Mouse (Mus musculus) Muller cell, postnatal 12 days (primary cell): ENCODE results near the gene Rsf1.
A peak's percentile ranks its signal among the peaks of the same experiment; 100 is the strongest.

Source experiments
- DNase-seq: peaks from one replicate; pipeline ENCODE4 v3.0.0-alpha.2; 2015; ENCODE audit errors: inconsistent ontology term

Rsf1 gene

DNA sequence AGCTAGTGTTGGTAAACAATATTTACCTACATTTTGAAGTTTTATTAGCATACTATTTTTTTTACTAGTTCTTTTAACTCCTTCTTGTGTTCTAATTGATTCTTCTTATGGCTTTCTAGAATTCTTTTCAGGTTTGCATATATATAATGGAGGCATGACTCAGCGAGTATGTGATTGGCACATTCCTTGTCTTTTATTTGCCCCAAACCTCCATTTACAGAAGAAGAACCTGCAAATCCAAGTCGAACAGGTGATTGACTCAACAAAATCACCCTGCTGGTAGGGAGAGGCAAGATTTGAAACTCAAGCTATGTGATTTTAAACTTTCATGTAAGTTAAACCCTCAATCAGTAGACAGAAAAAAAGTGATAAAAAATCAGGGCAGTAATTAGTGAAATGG is 51.6 kb downstream of the Rsf1 start:
- no peak for DNase-seq

- no peak for DNase-seq
Observed at GRCm38 (mm10) chr7:97632897-97633296, 53.2 kb downstream of the Rsf1 start.

DNA sequence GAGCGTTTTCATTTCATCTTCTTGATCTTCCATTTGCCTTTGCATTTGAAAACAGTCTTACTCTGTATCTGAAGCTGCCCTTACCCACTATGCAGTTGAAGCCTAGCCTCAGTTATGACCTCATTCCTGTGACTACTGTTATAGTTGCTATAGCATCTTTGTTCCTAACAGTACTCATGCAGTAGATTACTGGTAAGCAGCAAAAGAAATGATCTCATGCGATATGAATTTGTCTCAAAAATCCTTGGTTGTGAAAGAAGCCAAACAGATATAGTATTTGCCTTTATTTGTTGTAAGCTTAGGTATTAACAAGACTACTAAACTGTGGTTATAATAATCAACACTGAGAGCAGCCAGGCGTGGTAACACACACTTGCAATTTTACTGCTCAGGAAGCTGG is 65.4 kb downstream of the Rsf1 start:
- DNase-seq = peak; percentile 10

- no peak for DNase-seq
Observed at GRCm38 (mm10) chr7:97647656-97648055, 68.0 kb downstream of the Rsf1 start.

DNA sequence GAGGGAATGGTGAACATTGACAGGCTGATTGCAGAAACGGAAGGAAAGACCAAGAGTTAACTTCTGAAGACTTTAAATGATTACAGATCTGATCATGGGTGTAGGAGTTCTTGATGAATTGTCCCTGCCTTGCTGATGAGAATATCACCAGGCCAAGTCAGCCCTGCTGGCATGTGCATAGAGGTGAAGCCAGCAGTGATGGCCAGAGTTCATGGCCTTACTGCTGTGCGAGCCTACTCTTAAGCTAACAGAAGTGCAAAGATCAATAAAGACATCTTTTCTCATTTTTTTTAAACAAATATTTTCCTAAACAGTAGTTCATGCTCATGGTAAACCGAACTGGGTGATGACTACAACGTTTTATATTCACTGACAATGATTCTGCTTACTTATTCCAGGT is 71.0 kb downstream of the Rsf1 start:
- no peak for DNase-seq

- no peak for DNase-seq
Observed at GRCm38 (mm10) chr7:97656144-97656543, 76.5 kb downstream of the Rsf1 start.

DNA sequence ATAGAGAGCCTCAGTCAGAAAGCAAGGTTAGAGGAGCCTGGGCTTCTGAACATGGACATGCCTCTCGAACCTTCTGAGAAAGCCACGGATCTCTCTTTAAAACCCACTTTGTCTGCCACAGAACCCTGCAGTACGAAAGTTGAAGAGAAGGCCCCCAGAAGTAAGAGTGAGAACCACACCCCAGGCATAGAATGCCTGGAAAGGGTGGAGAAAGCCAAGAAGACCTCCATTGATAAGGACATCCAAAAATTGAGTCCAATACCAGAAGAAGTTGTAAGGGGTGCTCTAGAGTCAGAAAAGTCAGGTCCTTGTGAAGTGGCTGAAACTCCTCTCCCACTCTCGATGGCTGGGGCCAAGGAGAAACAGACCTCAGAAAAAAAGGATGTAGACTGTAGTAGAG is 81.9 kb downstream of the Rsf1 start:
- DNase-seq = no peak

- peak; percentile 15 for DNase-seq
Observed at GRCm38 (mm10) chr7:97679239-97679638, 99.5 kb downstream of the Rsf1 start.

DNA sequence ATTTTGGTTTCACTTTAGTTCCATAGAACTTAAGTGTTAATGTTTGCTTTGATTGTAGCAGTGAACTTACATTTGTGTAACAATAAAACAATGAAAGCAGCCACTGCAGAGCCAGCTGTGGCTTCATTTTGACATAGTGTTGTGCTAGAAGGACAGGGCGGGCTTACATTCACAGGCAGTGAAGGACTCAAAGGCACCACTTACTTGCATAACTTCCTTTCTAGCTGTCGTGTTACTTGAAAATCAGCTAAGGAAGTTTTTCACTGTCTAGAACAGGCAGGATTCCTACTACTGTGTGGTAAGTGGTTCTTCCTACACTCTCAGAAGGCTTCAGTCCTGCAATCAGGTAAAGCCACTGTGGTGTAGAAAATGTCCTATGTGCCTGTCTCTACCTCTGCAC is 108.1 kb downstream of the Rsf1 start:
- DNase-seq = no peak

DNA sequence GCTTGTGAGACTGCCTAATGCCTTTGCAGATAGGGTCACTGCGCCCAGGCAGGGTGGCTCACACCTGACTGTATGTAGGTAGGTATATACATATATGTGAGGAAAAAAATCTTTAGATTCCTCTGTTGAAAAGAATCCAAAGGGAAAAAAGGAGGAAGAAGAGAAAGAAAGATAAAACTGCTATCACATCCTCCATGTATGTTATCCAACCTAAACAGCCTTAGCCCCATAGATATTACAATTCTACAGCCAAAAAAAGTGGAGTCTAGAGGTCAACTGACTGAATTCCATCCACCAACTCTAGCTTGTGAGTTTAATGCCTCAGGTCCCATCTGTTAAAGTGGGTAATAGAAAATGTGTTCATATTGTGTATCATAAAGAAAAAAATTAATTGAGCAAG is 115.8 kb downstream of the Rsf1 start:
- DNase-seq = no peak

DNA sequence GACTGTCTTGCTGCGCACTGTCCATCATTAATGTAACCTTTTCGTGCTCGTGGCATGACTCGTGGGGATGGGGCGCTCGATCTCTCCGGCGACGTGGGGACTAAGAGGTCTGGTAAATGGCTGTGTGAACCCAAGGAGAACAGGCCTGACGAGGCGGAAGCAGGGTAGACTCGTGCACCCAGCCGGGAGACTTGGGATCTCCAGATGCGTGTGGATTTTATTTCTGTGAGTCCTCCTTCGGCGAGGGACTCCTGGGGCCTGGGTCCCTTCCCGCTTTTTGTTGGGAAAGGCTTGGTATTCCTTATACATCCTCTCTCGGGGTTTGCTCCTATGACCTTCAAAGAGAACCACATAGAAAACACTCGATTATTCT is 116.4 kb downstream of the Rsf1 start:
- no peak for DNase-seq

DNA sequence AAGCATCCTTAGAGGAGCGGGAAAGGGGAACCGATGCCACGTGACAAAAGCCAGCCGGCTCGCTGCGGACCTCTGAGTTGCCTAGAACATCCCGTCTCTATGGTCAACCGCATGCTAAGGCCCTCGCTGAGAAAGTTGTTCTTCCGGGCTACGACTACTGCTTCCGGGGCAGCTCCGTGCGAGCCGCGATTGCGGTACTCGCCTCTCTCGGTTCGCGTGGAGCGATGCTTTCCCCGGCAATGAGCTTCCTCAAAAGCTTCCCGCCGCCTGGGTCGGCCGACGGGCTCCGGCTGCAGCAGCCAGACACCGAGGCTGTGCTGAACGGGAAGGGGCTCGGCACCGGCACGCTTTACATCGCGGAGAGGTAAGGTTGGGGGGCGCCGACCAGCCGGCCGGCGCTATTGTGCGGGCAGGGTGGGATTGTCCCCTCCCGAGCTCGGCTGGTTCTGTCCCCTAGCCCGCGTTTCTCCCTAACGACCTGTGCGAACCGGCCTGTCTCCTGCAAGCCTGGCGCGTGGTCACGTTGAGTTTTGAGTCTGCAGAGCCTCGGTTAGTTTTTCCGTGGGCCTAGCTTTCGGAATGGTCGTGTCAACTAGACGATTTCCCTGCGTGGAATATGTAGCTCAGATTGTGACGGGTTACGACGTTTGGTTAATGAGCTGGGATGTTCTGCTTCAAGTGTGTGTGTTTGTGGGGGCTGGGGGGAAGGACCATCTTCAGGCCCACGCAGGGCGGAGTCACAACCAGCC is 117.0 kb downstream of the Rsf1 start, which contains the start of gene Clns1a:
TSS of gene Clns1a (plus strand) at position 129 of the 749 bp plus-strand sequence.
- peak; percentile 84 for DNase-seq

DNA sequence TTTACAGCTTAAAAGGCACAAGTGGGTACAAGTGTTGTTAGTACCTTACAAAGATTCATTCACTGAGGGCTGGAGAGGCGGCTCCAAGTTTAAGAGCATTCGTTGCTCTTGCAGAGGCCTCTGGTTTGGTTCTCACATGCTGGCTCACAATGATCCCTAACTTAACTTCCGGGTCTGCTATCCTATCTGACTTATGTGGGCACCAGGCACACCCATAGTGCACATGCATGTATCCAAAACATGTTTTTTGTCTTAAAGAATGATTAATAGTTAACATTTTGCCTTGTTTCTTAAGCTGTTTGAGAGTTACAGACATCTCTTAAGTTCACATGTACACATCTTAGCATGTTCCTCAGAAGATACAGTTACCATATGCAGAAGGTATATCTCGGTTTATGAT is 120.5 kb downstream of the Rsf1 start:
- DNase-seq = no peak

GRCm38 (mm10) chr7:97701106-97701505 is 121.4 kb downstream of the Rsf1 start:
- DNase-seq = no peak

GRCm38 (mm10) chr7:97707123-97707522 is 127.4 kb downstream of the Rsf1 start:
- no peak for DNase-seq

DNA sequence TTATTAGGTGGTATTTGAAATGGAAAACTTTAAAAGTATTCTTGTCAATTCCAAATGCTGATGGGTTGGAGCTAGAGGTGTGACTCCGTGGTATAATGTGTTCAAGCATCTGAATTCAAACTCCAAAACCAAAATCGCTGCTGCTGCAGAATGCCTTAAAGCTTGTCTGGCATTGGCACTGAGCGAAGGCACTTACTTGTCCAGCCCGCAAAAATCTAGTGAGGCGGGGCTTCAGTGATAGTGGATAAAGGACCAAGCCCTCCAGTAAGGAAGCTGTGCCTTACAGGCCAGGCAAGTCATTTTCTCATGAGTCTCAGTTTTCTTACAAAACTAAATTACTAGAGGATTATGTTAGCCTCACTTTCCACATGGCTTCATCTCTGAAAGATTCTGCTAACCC is 128.1 kb downstream of the Rsf1 start:
- DNase-seq = no peak

DNA sequence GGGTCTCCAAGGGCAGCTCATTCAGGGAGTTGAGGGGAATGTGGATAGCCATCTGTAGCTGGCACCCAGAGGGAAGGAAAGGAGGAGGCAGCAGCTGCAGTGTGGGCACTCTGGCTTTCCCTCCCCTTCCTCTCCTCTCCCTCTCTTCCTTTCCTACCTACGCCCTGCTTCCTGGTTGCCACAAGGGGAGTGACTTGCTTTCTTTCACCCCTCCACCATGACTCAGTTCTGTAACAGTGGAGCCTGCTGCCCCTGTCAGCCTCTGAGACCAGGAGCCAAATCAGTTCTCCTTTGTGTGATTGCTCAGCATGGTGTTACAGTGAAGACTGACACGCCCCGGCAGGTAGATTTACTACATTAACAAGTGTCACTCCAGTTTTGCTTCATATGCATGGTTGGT is 129.5 kb downstream of the Rsf1 start:
- DNase-seq = no peak

- no peak for DNase-seq
Observed at GRCm38 (mm10) chr7:97714651-97715050, 135.0 kb downstream of the Rsf1 start.

- DNase-seq = no peak
Observed at GRCm38 (mm10) chr7:97717326-97717725, 137.6 kb downstream of the Rsf1 start.

DNA sequence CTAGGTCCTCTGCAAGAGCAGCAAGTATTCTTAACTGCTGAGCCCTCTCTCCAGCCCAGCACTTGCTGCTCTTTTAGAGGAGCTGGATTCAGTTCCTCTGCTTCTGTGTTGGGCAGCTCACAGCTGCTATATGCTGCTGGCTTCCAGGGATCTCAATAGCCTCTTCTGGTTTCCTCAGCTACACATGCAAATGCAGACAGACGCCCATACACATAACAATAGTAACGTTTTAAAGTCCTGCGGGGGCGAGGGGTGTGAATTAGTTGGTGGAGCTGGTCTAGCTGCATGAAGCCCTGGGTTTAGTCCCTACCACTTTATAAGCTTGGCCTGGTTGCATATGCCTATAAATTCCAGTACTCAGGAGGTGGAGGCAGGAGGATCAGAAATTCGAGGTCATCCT is 139.4 kb downstream of the Rsf1 start:
- no peak for DNase-seq

DNA sequence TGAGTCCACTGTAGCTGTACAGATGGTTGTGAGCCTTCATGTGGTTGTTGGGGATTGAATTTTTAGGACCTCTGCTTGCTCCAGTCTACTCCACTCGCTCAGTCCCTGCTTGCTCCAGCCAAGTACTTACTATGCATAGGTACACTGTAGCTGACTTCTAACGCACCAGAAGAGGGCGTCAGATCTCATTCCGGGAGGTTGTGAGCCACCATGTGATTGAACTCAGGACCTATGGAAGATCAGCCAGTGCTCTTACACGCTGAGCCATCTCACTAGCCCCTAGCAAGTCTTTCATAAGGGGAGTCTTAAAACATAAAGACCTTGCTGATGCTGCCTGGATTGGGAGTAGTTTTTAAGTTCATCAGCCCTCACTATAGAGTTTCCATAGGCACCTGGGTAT is 140.4 kb downstream of the Rsf1 start:
- no peak for DNase-seq

DNA sequence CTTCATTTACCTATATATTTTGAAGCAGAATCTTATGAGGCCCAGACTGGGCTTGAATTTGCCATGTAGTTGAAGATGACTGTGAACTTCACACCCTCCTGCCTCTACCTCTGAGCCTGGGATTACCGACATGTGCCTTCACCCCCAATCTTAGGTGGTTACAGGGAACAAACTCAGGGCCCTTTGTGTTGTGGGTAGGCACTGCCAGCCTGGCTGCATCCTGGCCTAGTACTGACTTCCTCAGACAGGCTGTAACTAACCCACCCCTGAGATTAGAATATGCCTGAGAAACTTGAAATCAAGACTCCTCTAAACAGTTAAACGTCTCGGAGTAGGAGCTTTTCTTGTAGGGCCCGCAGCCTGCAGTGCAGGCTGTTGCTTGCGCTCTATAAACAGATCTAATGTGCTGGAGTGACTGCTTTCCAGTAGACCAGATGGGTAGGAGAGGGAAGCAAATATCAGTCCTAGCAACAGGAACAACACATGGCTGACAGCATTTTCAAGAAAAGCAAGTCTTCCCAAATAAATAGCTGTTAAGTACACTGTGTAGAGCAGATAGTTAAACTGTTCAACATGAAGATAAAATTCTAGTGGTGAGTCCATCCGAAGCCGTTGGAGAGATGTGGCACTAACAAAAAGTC is 142.7 kb downstream of the Rsf1 start:
- no peak for DNase-seq

GRCm38 (mm10) chr7:97723646-97724538 is 144.2 kb downstream of the Rsf1 start:
- no peak for DNase-seq
